Mouse (Mus musculus): ENCODE measurements around the gene Zfp536.

Zfp536 gene

DNA sequence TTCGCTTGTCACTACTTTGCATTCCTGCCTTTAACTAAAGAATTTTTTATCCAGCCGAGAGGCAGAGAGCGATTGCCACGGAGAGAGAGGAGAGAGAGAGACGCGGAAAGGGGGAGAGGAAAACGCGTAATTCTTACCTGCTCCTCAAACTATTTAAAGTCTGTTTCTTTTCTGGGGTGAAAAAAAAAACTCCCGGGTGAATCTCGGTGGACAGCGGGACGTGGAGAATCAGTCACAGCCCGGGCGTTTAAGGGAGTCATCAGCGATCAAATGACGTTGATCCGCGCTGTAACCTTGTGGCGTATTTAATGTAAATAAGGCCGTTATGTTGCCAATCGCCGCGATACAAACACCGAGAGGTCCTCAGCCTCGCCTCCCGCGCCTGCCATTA lies at the start of gene Zfp536:
TSS of gene Zfp536 (minus strand) at position 330 of the 391 bp plus-strand sequence.
- DNase-seq (ENCODE audit: low spot score in 2 of 2), result no peak

DNA sequence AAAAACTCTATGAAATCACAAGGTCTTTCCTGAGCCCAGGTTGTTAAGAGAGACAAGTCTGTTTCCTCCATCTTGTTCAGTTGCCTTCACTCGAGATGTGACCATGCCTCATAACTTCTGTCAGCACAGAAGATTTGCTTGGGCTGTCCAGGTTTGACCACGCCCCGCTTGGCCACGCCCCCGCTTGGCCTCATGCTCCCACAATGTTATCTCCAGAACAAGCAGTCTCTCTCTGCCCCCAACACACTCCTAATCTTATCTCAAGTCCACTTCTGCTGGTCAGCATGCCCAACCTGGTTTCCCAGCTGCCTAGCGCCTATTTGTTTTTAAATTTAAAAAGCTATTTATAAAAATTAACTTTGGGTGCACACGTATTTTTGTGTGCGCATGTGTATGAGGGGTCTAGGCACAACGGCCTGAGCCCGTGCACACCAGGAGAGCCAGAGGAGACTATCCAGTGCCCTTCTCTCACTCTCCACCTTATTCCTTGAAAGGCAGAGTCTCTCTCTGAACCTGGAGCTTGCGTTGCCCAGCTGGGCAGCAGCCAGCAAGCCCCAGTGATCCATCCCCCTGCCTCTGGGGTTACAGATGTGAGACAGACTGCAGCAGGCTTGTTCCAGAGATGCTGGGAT lies 47.3 kb upstream of the Zfp536 start:
- DNase-seq (ENCODE audit: low spot score in 2 of 2), result no peak

DNA sequence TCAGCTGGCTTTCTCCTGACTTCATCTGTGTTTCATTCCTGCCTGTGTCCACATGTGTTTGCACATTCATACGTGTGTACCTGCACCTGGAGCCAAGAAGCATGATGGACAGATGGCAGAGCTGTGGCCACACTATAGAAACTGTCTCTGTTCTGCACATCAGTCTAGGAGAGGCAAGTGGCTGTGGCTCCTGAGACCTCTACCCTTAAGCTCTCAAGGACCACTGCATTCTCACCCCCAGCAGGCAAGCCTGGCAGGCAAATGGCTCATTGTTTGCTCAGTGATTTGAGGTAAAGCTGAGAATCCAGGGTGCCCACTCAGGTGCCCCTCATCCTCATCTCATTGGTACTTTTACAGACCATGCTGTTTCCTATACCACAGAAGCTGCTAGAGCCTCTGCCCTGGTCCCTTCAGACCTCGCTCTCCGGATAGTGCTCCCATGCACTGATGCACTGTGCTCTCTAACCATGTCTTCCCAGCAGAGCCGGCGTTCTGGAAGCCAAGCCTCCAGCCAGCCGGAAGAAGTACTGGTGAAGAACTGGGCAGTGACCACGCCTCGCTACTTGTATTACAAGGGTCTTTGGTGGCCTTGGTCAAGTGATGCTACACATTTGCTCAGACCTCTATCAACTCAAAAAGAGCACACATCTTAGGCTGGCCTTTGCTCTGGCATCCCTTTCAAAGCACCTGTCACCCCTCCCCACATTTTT lies 45.3 kb upstream of the Zfp536 start:
- no peak for DNase-seq (ENCODE audit: low spot score in 2 of 2)

DNA sequence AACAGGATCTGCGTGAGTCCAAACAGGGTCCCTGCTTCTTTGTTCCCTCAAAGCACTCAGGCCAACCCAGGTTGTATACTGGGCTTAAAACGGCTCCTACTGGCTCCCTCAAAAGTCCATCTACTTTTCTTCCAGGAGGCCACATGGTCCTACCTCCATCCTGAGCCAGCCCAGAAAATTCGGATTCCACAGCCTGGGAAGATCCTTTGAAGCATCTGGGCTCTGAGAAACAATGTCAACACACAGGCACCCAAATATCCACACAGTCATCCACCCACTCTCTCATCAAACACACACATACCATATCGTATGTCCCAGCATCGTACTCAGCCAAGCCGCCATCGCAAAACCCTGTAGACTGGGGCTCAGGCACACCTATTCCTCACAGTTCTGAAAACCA lies 43.5 kb upstream of the Zfp536 start:
- no peak for DNase-seq (ENCODE audit: low spot score in 2 of 2)

DNA sequence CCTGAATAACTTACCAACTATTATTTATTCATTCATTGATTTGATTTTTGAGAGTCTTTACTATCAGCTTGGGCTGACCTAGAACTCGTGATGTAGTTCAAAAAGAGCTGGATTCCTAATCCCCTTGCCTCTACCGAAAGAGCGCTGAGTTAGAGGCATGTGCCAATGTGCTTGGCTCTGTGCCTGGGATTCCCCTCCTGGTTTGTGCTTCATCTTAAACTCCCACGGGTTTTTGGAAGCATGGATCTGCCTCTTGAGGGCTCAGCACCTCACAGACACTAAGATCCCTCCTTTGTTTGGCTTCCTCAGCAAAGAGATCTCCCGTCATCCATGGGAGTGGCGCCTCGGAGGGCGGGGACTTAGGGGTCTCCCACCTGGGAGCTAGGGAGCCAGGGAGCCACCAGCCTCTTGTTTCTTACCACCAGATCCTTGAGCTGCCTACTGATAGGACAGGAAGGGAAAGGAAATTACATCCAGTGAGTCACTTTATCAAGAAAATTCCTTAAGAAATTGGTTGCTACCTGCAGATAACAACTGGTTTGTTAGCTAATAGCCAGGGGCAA lies 41.5 kb upstream of the Zfp536 start:
- no peak for DNase-seq (ENCODE audit: low spot score in 2 of 2)

DNA sequence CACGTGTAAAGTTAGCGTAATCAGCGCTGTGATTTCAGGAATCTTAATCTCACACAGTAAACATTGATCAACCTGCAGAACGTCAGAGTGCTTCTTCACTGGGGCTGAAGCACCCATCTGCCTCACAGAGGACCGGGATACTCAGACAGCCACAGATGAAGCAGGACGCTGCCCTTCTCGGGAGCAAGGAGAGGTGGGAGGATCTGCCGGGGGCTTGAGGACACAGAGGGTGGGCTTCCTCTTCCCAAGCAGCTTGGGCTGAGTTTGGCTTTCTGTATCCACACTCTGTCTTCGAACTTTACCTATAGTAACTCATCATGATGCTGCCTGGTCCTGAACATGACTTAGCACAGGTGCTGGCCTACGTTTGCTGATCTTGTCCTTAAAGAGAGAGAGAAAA lies 40.2 kb upstream of the Zfp536 start:
- no peak for DNase-seq (ENCODE audit: low spot score in 2 of 2)

DNA sequence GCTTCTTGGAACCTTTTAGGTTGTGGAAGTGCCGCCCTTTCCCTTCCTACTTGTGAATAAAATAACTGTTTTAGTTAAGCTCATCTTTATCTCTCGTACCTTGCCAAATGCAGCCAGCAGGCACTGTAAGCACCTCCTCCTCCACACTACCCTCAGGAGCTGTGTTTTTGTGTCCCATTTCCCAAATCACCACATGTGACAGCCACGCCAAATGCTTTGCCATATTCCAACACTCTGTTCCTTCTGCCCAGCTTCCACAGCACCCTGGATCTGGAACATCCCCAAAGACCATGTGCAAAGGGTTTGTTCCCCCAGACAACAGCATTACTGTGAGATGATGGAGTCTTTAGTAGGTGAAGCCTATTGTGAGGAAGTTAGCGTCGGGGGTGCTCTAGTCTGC lies 36.5 kb upstream of the Zfp536 start:
- no peak for DNase-seq (ENCODE audit: low spot score in 2 of 2)

DNA sequence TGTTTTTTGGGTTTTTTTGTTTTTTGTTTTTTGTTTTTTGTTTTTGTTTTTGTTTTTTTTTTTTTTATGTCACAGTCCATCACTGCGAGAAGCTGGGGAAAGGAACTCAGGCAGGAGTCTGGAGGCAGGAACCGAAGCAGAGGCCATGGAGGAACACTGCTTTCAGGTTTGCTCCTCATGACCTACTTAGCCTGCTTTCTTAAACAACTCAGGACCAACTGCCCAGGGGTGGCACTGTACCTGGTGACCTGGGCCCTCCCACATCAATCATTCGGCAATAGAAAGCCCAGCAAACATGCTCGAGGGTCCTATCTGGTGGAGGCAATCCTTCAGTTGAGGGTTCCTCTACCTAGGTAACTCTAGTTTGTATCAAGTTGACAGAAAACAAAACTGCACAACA lies 35.6 kb upstream of the Zfp536 start:
- no peak for DNase-seq (ENCODE audit: low spot score in 2 of 2)

DNA sequence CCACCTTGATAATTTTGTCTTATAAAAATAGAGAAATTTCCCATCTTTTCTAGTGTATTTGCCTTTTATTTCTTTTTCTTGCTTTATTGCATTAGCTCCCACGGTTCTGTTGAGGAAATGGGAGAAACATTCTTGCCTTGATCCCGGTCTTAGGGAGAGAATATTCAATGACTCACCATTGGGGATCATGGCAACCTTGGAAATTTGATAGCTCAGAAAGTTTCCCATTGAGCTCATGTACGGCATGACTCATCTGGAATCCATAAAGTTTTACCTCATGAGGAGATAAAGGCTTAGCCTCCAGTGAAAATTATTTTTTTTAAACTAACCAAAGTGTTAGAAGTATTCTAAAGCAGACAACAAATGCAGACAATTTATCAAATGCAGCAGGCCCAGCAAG lies 27.7 kb upstream of the Zfp536 start:
- no peak for DNase-seq (ENCODE audit: low spot score in 2 of 2)

DNA sequence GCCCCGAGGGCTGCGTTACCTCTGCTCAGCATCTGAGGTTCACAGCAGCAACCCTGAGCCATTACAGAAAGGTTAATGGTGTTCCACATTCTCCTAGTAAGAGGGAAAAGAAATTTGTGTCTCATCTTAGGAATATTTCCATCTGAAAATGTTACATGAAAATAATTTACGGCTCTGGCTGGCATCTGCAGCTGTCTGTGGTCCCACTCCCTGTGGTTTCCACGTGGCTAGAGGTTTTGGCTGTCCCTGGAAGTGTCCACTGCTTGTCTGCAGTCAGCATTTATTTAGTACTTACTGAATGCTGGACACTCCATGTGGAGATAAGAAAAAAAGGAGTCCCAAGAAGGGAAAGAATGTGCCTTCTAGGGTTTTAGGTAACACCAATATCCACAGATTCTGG lies 15.3 kb upstream of the Zfp536 start:
- no peak for DNase-seq (ENCODE audit: low spot score in 2 of 2)

DNA sequence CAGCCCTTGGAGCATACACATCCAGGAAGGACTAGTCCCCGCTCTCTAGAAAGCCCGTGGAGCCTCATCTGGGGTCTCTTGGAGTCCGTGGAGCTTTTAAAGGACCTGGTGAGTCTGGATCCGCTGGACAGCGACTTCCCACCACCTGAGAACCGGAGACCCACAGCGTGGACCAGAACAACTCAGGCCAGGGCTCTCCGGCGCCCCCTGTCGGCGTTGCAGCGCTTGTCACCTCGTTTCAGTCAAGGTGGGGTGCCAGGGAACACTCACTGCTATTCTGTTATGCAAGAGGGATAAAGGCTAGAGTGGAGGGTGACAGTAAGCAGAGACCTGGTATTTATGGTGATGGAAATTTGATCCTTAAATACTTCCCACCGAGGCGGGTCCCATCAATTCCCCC lies 2.1 kb upstream of the Zfp536 start:
- DNase-seq (ENCODE audit: low spot score in 2 of 2), result peak; percentile 24 to 58

DNA sequence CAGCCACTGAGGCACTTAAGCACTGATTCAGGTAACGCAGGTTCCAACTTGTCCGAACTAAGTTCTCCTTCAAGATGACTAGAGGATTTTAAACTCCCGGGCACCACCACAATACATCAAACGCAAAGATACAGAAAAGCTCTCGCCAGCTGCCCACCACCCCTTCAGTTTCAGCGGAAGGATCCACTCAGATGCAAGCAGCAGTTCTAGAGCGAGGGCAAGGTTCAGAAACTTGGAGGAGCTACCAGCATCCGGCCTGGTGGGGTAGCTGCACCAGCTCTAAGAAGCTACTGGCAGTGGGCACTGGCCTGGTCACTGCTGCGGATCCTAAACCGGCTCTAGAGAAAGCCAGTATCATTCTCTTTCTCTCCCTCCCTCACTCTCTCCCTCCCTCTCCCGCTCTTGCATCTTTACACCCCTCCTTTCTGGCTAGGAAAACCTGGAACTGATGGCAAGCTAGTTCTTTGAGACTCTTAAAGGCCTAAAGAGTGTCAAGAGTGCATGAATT lies 1.1 kb upstream of the Zfp536 start:
- DNase-seq (ENCODE audit: low spot score in 2 of 2), result no peak

DNA sequence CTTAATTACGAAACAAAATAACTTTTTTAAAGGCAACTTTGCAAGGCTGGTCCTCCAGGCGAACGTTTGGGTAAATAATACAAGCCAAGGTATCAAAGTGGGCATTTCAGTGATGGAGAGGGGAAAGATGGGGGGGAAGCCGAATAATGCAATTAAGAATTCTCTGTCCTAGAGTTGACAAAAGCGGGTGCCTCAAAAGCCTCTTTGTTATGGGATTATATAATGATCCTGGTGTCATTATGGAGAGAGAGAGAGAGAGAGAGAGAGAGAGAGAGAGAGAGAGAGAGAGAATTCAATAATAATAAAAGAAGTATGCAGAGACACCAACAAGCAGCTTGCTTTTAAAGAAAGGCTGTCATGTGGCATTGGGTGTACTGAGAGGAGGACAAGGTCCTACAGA lies 465 bp upstream of the Zfp536 start:
- no peak for DNase-seq (ENCODE audit: low spot score in 2 of 2)

DNA sequence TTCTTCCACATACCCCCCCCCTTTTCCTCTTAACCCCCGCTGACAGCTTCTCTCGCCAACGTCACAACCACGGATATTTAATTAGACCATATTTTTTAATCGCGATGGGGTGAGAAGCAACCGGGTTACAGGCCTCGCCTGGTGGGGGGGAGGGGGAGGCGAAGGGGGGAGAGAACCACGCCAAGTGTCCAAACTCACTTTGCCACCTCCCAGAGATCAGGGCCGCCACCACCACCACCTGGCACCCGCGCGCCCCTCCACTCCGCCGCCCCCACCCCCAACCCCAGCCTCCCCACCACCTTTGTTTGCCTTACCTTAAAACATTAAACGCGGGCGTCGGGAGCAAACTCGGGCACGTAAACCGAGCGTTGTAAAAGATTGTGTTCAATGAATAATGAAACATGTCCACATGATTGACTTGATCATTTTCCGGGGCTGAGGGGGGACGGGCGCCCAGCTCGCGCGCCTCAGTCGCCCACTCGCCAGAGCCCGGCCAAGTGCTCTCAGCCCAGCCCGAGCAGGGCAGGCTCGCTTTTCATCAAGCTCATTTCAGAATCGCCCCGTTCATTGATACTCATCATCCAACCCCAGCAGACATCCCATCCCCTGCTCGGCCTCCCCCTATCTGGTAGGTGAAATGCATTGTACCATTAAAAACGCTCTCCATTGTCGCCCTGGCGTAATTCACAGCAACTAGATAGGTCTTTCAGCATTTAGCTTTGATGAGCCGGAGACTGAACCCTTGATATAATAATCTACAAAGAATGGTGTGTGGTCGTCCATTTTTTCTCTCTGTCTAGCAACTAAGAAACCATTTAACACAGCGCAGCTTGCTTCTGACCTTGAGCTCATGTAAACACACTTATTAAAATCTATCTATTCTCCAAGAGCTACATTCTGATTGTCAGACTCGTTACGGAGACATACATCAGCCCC lies 797 bp downstream of the Zfp536 start:
- peak in 1 of 2 experiments; percentile 22 for DNase-seq (ENCODE audit: low spot score in 2 of 2)

DNA sequence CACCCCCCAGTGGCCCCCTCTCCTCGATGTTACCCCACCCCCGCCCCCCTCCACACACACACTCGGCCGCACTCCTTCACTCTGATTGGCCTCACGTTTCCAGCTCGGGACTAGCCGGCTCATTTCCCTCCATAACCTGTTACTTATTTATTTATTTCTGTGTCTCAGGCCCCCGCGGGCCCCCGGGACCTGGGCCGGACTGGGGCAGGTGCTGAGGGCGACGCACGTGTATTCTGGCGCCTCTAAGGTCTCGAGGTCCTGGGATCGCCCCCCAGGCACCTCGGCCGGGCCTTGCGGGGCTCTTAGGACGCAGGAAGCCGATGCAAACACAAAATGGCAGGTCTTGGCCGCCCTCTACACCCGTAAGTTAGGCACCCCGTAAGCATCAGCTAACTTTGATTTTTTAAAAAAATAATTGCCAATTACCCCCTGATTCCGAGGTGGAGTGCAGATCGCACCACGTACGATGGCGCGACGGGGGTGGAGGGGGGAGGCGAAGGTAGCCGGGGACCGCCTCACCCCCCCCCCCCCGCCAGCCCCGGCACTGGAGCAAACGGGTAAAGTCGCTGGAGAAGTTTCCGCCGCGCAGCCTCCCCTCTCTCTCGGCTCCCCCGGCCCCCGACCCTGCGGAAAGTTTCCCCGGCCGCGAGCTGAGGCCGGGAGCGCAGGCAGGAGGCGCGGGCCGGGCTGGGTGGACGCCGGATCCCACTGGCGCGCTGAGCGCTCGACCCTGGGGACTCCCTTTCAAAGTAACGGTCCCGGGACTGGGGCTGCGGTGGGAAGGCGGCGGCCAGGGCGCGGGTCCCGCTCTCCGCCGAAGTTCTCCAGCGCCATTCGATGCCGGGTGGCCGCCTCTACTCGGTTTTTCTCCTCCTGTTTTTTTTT lies 1.7 kb downstream of the Zfp536 start:
- peak in 1 of 2 experiments; percentile 44 for DNase-seq (ENCODE audit: low spot score in 2 of 2)

DNA sequence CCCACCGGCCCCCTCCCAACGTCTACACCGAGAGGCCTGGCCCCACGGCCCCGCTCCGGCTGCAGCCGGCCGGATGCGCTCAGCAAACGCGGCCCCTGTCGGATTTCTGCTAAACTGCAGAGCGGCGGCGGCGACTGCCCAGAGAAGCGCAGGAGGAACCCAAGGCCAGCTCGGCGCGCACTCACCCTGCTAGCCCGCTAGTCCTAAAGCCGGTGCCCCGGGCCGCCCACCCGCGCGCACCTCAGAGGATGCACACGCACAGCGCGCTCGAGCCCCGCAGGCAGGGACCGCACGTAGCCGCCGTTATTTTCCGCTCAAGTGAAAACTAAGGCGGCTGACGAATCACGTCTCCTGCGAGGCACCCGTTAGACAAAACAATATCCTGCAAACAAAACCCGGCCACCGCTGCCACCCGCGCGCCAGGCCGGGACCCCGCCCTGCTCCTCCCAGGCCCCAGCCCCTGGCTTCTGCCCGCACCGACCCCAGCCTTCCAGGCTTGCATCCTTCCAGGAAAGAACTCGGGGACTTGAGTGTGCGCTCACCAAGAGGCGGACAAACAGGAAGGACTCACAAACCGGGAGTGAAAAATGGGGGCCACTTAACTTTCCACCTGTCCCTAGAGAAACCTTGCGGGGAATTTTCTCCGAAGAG lies 2.9 kb downstream of the Zfp536 start:
- peak; percentile 60 to 79 for DNase-seq (ENCODE audit: low spot score in 2 of 2)

DNA sequence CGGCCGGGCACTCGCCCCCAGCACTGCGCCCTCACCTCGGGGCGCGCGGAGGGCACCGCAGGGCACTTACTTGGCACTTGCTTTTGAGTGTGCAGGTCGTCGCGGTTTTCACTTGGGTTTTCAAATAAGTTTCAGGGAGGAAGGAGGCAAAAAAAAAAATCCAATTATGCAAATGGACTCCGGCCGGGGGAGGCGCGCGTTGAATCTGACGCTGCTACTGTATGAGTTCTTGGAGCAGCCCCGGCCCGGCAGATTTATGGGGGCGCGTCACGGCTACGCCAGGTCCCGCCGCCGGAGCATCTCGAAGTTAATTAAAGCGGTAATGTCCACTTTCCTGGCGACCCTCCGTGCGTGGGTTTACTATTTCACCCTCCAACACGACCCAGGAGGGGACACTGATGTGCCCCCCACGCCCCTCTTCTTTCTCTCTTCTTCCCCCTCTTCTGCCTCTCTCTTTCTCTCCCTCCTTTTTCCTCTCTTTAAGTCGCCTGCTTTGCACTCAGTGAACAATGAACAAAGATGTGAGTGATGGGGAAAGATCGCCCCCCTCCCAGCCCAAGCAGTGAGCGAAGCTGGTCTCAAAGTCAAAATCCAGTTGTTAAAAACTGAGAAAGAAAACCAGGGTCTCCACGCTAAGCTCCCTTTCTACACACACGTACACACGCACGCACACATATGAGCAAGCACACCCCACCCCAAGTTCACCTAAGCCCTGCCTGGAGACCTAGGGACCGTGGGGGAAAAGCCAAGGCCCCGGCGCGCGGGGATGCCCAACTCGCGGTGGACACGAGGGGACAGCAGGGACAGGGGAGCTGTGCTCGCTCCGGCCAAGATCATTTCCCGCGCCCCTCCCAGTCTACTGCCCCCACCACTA lies 3.7 kb downstream of the Zfp536 start:
- peak in 1 of 2 experiments; percentile 16 for DNase-seq (ENCODE audit: low spot score in 2 of 2)

DNA sequence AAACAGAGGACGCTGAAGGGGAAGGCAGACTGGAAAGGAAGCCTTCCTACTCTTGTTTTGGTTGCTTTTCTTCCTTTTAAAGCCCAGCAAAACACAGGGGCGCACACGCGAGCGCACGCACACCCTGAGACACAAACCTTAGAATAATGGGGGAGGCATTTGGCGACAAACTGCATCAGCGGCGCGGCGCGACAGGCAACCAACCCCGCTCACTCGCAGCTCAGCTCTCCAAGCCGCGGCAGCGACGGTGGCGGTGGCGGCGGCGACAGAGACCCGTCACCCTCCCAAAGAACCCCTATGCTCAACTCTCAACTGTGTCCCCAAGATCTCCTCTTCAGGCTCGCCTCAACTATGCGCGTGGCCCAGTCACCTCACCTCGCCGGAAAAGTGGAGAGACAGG lies 4.4 kb downstream of the Zfp536 start:
- peak in 1 of 2 experiments; percentile 23 for DNase-seq (ENCODE audit: low spot score in 2 of 2)

DNA sequence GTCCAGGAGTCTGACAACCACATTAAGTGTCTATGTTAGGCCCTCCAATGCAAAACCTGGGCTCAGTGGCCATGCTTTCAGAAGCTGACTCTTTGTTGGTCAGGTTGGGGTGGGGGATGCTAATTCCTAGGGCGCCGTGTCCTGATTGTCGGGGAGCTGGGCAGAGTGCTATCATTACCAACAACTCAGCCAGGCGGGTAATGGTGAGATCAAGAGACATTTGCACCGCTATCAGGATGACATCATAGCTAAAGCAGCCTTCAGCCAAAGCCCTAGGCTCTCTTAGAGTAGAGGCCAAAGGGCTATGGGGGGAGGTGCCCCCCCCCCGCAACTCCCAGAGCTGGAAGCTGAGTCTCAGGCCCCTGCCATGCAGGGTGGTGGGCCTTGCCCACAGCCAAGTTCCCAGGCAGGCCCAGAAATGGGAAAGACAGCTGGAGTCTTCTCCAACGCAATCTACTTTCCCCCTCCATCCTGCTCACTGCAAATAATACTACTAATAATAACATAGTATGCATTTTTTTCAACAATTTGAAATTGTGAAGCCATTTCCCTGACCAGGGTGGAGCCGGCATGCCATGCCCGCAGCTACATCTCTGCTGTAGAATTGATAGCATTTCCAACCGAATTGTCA lies 5.0 kb downstream of the Zfp536 start:
- no peak for DNase-seq (ENCODE audit: low spot score in 2 of 2)

Measured in urinary bladder, adult 18-20 months (tissue).